Mouse (Mus musculus): ENCODE measurements around the gene Parva.

Parva gene

DNA sequence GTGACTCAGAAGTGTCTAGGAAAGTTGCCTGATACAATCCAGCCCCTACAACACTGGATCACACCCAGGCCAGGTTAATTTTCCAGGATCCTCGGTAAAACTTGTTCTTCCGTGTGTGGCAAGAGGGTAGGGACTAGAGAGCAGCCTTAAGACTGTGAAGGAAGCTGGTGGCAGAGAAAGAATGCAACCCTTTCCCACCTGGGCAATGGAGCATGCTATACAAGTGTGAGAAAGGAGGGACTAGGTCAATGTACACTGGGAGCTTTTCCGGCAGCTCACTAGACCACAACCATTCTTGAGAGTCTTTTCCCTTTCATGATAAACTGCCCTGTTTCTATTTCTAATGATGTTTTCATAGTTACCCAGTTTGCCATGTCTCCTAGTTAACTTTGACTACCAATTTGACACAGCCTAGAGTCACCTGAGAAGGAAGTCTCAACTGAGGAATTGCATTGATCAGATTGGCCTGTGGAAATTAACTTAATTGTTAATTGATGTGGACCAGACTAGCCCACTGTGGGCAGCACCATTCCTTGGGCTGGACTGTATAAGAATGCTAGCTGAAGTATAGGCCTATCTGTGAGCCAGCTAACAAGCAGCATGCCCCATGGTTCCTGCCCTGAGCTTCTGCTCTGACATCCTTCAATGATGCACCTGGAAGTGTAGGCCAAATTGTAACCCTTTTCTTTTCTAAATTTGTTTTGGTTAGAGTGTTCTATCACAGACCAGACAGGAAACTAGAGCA lies 186.9 kb downstream of the Parva start:
- no peak for DNase-seq

DNA sequence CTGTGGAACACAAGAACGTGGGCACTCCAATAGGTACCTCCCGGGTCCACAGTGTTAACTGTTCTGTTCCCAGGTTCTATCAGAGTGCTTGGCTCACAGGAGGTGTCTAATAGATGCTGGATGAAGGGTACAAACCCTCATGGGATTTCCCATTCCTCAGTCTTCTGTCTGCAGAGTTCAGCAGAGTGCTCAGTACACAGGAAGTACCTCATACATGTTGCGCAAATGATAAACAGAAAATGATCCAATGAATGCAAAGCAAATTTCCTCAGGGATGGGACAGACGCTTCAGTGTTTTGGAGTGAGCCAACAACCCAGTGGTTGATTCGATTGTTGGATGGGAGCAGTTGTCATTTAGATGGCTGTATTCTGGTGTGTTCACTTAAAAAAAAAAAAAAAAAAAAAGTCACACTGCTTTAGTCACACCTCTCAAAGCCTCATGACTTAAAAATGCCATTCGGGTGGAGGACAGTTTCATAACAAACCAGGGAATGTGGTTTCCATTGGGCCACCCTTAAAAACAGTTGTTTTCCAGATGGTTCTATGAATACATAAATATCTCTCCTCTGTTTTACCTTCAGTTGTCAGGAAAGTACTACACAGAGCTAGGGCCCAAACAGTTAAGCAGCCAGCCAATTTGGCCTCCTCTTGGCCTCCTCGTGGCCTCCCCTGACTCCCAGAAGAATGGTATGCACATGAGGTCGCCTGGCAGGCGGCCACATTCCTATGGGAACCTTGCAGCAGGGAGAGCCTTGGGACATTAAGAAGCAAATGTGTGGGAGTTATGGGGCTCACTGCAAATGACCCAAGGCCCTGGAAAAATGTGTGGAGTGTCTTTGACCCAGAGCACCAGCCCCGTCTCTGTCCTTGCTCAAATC lies 187.7 kb downstream of the Parva start:
- DNase-seq, result no peak

DNA sequence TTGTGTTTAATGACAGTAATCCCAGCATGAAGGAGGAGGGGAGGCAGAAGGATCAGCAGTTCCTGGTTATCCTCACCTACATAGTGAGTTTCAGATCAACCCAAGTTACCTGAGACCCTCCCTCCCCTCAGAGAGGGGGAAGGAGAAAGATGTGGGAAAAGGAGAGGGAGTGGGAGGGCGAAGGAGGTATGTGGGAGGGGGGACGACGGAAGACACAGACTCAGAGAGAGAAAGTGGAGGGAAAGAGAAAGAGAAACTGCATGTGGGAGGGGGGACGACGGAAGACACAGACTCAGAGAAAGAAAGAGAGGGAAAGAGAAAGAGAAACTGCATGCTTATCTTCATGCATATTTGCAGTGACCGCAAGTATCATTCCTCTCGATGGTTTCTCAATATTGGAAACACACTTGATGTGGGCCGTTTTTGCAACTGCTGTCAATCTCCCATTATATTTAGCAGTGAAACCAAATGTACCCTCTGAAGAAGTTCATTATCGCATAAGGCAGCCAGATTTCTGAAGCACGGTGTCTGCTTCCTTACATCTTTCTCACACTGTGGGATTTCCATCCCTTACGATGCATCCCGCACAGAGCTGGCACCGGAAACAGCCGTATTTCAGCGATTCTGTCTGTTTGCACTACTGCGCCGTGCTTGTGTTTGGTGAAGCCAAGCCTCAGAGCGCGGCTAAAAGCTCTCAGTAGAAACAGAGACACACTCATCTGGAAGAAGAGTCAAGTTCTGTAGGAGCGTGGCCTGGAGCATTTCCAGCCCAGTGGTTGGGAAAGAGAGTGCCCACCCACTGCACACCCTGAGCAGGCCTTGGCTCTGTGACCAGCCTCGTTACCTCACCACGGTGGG lies 193.2 kb downstream of the Parva start:
- no peak for DNase-seq

DNA sequence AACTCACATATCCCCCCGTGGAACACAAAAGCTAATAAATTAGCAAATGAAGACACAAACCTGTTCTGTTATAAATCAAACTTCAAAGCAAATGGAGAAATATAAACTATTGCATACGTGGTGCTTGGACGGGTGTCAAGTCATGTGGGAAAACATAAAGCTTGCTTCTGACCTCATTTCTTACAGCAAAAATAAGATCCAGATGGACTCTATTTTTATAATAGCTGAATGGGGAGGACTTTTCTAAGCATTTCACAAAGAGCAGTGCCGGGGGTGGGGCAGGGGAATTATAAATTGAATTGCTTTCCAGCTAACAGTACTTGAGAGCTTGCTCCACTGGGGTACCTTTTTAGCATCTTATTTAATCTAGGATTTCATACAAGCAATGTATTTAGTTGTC lies 200.2 kb downstream of the Parva start:
- peak; percentile 35 for DNase-seq

DNA sequence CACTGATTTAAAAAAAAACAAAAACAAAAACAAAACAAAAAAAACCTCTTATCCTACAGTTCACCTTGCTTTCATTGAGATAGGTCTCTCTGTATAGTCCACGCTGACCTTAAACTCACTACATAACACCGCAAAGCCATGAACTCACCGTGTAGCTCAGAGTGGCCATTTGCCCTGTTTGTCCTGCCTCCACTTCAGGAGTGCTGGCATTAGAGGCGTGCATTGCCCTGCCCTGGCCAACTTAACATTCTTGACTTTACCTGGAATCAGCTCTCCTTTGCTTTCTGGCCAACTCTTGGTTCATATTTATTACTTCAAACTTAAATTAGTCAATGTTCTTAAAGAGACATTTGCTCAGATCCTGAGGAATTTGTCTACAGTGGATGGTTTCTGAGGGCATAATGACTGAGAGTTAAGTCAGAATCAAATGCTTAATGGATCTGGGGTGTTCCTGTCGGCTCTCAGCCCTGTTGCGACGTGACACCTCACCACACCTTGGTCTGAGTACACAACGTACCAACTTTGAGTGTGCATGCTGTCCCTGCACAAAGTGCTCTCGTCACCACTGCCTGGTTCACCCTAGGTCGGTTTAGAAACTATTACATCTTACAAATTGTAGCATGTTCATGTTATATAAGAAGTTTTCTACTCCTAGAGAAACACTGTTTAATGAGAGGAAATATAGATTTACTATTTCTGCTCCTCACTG lies 207.4 kb downstream of the Parva start:
- DNase-seq, result no peak

DNA sequence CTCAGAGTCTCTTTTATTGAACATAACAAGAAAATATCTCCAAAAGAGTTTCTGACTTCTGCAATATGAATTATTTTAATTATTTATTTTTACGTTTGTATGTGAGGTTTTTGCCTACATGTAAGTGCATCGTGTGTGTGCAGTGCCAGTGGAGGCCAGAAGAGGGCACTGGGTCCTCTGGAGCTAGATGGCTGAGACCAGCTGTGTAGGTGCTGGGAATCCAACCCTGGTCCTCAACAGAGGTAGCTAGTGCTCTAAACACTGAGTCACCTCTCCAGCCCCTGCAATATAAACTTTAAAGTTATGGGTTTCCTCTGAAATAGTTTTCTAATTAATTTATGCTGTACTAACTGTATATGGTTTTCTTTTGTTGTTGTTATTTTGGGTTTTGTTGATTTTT lies 208.6 kb downstream of the Parva start:
- DNase-seq, result no peak

All from embryo, embryonic 11 days (tissue).